Mouse (Mus musculus): ENCODE data around the gene Arnt2.

GRCm38 (mm10) chr7:84246878-84247277 lies 163.1 kb downstream of the Arnt2 start:
- TF ChIP-seq POLR2A (IDR thresholded peaks at IDR 0.05; ENCODE audit: low read depth, low read length) = no peak
- no peak for TF ChIP-seq ZNF384 (IDR thresholded peaks at IDR 0.05; ENCODE audit: low read depth, low read length)
- TF ChIP-seq CTCF (conservative IDR thresholded peaks at IDR 0.05 in 1 of 2, IDR thresholded peaks at IDR 0.05 in 1 of 2; ENCODE audit: low read depth in 2 of 2, low read length in 2 of 2) = no peak
- no peak for TF ChIP-seq SMC3 (IDR thresholded peaks at IDR 0.05; ENCODE audit: low read depth, low read length)
- no peak for TF ChIP-seq UBTF (IDR thresholded peaks at IDR 0.05; ENCODE audit: low read depth, low read length)
- no peak for TF ChIP-seq ZC3H11A (IDR thresholded peaks at IDR 0.05; ENCODE audit: low read depth, low read length)
- TF ChIP-seq MAZ (IDR thresholded peaks at IDR 0.05; ENCODE audit: low read depth, low read length) = no peak
- TF ChIP-seq ZMIZ1 (IDR thresholded peaks at IDR 0.05; ENCODE audit: low read depth, low read length) = no peak
- TF ChIP-seq NELFE (IDR thresholded peaks at IDR 0.05; ENCODE audit: low read depth, low read length) = no peak
